Mouse (Mus musculus) CH12.LX (cell line): ENCODE results near the gene Apoc2. TPM values are rescaled to one million over a fixed set of nuclear protein-coding genes. Genes with fewer than 3 reads are reported as not detected.

Experiments
- DNase-seq: peaks from one replicate; pipeline ENCODE4 v3.0.0-alpha.2; 2013; ENCODE audit errors: extremely low read depth
- H3K27ac ChIP-seq: 2 replicates; pipeline ENCODE4 v1.5.1; 2012; ENCODE audit warnings: low read depth, mild to moderate bottlenecking, control low read depth, moderate library complexity; ENCODE audit not compliant: insufficient read depth
- H3K27me3 ChIP-seq: replicated peaks from 2 replicates; pipeline ENCODE3; 2012; ENCODE audit warnings: inconsistent platforms
- H3K36me3 ChIP-seq, 2 experiments: replicated peaks in 1 of 2; 2 replicates each; pipeline versions ENCODE3 to v1.6.1; 2012; ENCODE audit warnings: inconsistent platforms in 1 of 2, low read length in 1 of 2, mild to moderate bottlenecking in 1 of 2, mixed read lengths in 1 of 2, moderate library complexity in 1 of 2; ENCODE audit not compliant: control insufficient read depth in 1 of 2, insufficient read depth in 1 of 2
- H3K4me1 ChIP-seq, 2 experiments: 2 replicates each; pipeline ENCODE4 v1.6.1; 2012; ENCODE audit warnings: inconsistent platforms in 1 of 2, moderate library complexity in 1 of 2; ENCODE audit not compliant: insufficient read depth in 2 of 2, control insufficient read depth in 1 of 2
- H3K4me2 ChIP-seq: 2 replicates; pipeline ENCODE4 v1.6.1; 2012; ENCODE audit warnings: low read depth, mild to moderate bottlenecking, control low read depth; ENCODE audit not compliant: poor library complexity, insufficient read depth, severe bottlenecking
- H3K4me3 ChIP-seq, 3 experiments: fragments of 150-350 bp in 1 of 3; sonication (generic) in 1 of 3; replicated peaks in 1 of 3; 2 replicates each; pipeline versions ENCODE3 to v1.5.1; 2011 to 2012; ENCODE audit warnings: low read depth in 2 of 3, low read length in 2 of 3, mild to moderate bottlenecking in 2 of 3, moderate library complexity in 2 of 3, control low read depth in 1 of 3, improper control_type of control experiment in 1 of 3, inconsistent platforms in 1 of 3, mixed read lengths in 1 of 3; ENCODE audit not compliant: poor library complexity in 1 of 3
- H3K79me2 ChIP-seq: replicated peaks from 2 replicates; pipeline ENCODE4 v1.6.1; 2012; ENCODE audit warnings: mild to moderate bottlenecking, moderate library complexity; ENCODE audit not compliant: control insufficient read depth, poor library complexity, insufficient read depth, severe bottlenecking; ENCODE audit errors: extremely low read depth
- H3K9ac ChIP-seq: 2 replicates; pipeline ENCODE4 v1.6.1; 2012; ENCODE audit warnings: low read depth, mild to moderate bottlenecking, control low read depth, moderate library complexity; ENCODE audit not compliant: insufficient read depth
- H3K9me3 ChIP-seq: replicated peaks from 2 replicates; pipeline ENCODE3; 2012; ENCODE audit warnings: low read length, inconsistent platforms, mixed read lengths
- BHLHE40 ChIP-seq: IDR thresholded peaks from 2 replicates; pipeline ENCODE4 v1.6.1; 2011; ENCODE audit warnings: mild to moderate bottlenecking, low read depth, low read length, improper control_type of control experiment
- CHD1 ChIP-seq: IDR thresholded peaks from 2 replicates; pipeline ENCODE4 v1.6.1; 2012; ENCODE audit warnings: low read depth, low read length, improper control_type of control experiment, inconsistent platforms
- CHD2 ChIP-seq: IDR thresholded peaks from 2 replicates; pipeline ENCODE4 v1.6.1; 2011; ENCODE audit warnings: low read length, improper control_type of control experiment
- CTCF ChIP-seq, 2 experiments: IDR thresholded peaks in 1 of 2; conservative IDR thresholded peaks in 1 of 2; 2 replicates each; pipeline ENCODE4 v1.5.1; 2011 to 2012; ENCODE audit warnings: low read depth in 2 of 2, low read length in 2 of 2, improper control_type of control experiment in 1 of 2, inconsistent platforms in 1 of 2, mild to moderate bottlenecking in 1 of 2, moderate library complexity in 1 of 2
- E2F4 ChIP-seq: IDR thresholded peaks from 2 replicates; pipeline ENCODE4 v1.6.1; 2011; ENCODE audit warnings: low read depth, low read length, improper control_type of control experiment; ENCODE audit not compliant: insufficient replicate concordance
- ETS1 ChIP-seq: conservative IDR thresholded peaks from 2 replicates; pipeline ENCODE4 v1.6.1; 2012; ENCODE audit warnings: low read depth, mild to moderate bottlenecking, inconsistent platforms, low read length, improper control_type of control experiment, moderate library complexity
- GABPA ChIP-seq: IDR thresholded peaks from 2 replicates; pipeline ENCODE4 v1.6.1; 2012; ENCODE audit warnings: low read depth, low read length, improper control_type of control experiment, inconsistent platforms; ENCODE audit not compliant: insufficient replicate concordance
- IRF4 ChIP-seq: IDR thresholded peaks from 2 replicates; pipeline ENCODE4 v1.6.1; 2014; ENCODE audit warnings: low read depth, mild to moderate bottlenecking, inconsistent platforms, low read length, improper control_type of control experiment
- JUN ChIP-seq: IDR thresholded peaks from 2 replicates; pipeline ENCODE4 v1.6.1; 2011; ENCODE audit warnings: low read depth, mild to moderate bottlenecking, low read length, improper control_type of control experiment, moderate library complexity; ENCODE audit not compliant: insufficient read depth
- KAT2A ChIP-seq: IDR thresholded peaks from 2 replicates; pipeline ENCODE4 v1.6.1; 2012; ENCODE audit warnings: low read length, improper control_type of control experiment, inconsistent platforms; ENCODE audit not compliant: insufficient replicate concordance
- MAFK ChIP-seq: IDR thresholded peaks from 2 replicates; pipeline ENCODE4 v1.6.1; 2011; ENCODE audit warnings: low read length, improper control_type of control experiment; ENCODE audit not compliant: insufficient replicate concordance
- MAX ChIP-seq: IDR thresholded peaks from 2 replicates; pipeline ENCODE4 v1.6.1; 2011; ENCODE audit warnings: low read length, improper control_type of control experiment
- NELFE ChIP-seq: IDR thresholded peaks from 2 replicates; pipeline ENCODE4 v1.6.1; 2011; ENCODE audit warnings: low read depth, low read length, improper control_type of control experiment
- RCOR1 ChIP-seq: conservative IDR thresholded peaks from 2 replicates; pipeline ENCODE4 v1.6.1; 2012; ENCODE audit warnings: low read depth, mild to moderate bottlenecking, inconsistent platforms, low read length, improper control_type of control experiment
- SMC3 ChIP-seq: IDR thresholded peaks from 2 replicates; pipeline ENCODE4 v1.6.1; 2011; ENCODE audit warnings: low read depth, low read length, improper control_type of control experiment
- TCF12 ChIP-seq: IDR thresholded peaks from 2 replicates; pipeline ENCODE4 v1.6.1; 2014; ENCODE audit warnings: low read depth, mild to moderate bottlenecking, inconsistent platforms, low read length, improper control_type of control experiment
- UBTF ChIP-seq: IDR thresholded peaks from 2 replicates; pipeline ENCODE4 v1.6.1; 2012; ENCODE audit warnings: low read depth, mild to moderate bottlenecking, inconsistent platforms, low read length, improper control_type of control experiment, moderate library complexity
- USF2 ChIP-seq: conservative IDR thresholded peaks from 2 replicates; pipeline ENCODE4 v1.6.1; 2011; ENCODE audit warnings: low read depth, low read length, improper control_type of control experiment
- ZMIZ1 ChIP-seq: IDR thresholded peaks from 2 replicates; pipeline ENCODE4 v1.6.1; 2012; ENCODE audit warnings: low read depth, mild to moderate bottlenecking, inconsistent platforms, low read length, improper control_type of control experiment
- dilution Hi-C: fragments of 300-500 bp; cut with MboI; formaldehyde crosslinking; loops from 2 replicates; pipeline ENCODE4 v1.14.3; 2020; ENCODE audit warnings: low sequenced_read_pairs; ENCODE audit not compliant: extremely low pct_unique_long_range_greater_than_20kb, extremely low pct_ligation_motif_present
- in situ Hi-C: fragments of 300-500 bp; cut with MboI; formaldehyde crosslinking; loops from 3 replicates; pipeline ENCODE4 v1.14.3; 2019; ENCODE audit warnings: low sequenced_read_pairs, low pct_ligation_motif_present, low pct_unique_long_range_greater_than_20kb, mixed read lengths
- polyA plus RNA-seq: library from polyadenylated mRNA; unstranded; fragments of >175 nt; gene quantifications from 2 replicates; pipeline ENCODE4 v1.2.1, GENCODE M21; 2012; ENCODE audit warnings: low read depth; ENCODE audit not compliant: insufficient read length
- total RNA-seq, 2 experiments: library from RNA; depleted of rRNA; stranded (reverse); fragments of 300-350 nt in 1 of 2; fragments of >200 nt in 1 of 2; gene quantifications; 2 replicates each; pipeline ENCODE4 v1.2.3; 2012 to 2014

Apoc2 gene
- total and polyA plus RNA-seq, 3 experiments, result not detected

- Histone ChIP-seq H3K9ac (no peak overlapping the region), H3K4me1 (peaks cover 16 to 47% of the 10 kb centered on the region in 2 experiments), H3K79me2 (no peaks in the 10 kb centered on the region), H3K27me3 (no peaks in the 10 kb centered on the region), H3K4me3 (no peak overlapping the region), H3K9me3 (no peaks in the 10 kb centered on the region), H3K36me3 (peaks cover 76 to 83% of the 10 kb centered on the region in 2 experiments), H3K27ac (no peak overlapping the region)
- dilution Hi-C loops (no loop called here), in situ Hi-C loops (no loop called here)
- no peak for DNase-seq
- no peak for TF ChIP-seq GABPA
- no peak for TF ChIP-seq TCF12
- no peak for TF ChIP-seq BHLHE40
- no peak for TF ChIP-seq MAFK
- TF ChIP-seq ETS1, result no peak
- TF ChIP-seq NELFE, result no peak
- TF ChIP-seq, all 38 proteins: peak for 0
- no peak overlapping the region for H3K4me2 ChIP-seq
These were observed 43.1 kb downstream of the Apoc2 start for GRCm38 (mm10) chr7:19634591-19634990.

- Histone ChIP-seq H3K79me2 (no peaks in the 10 kb centered on the region), H3K27ac (no peak overlapping the region), H3K4me3 (no peak overlapping the region), H3K4me2 (no peak overlapping the region), H3K9me3 (no peaks in the 10 kb centered on the region), H3K9ac (no peak overlapping the region), H3K27me3 (no peaks in the 10 kb centered on the region), H3K36me3 (peaks cover 68 to 76% of the 10 kb centered on the region in 2 experiments), H3K4me1 (peaks cover 16 to 46% of the 10 kb centered on the region in 2 experiments)
- in situ Hi-C loops, result no loop called here
- DNase-seq, result no peak
- dilution Hi-C loops, result no loop called here
- TF ChIP-seq JUN (no peak), TCF12 (no peak), KAT2A (no peak), MAFK (no peak), GABPA (no peak), UBTF (no peak), IRF4 (no peak), ZMIZ1 (no peak), SMC3 (no peak), RCOR1 (no peak), E2F4 (no peak), ETS1 (no peak), USF2 (no peak), CTCF (conservative IDR thresholded peaks at IDR 0.05 in 1 of 2, IDR thresholded peaks at IDR 0.05 in 1 of 2; ENCODE audit: low read depth in 2 of 2, low read length in 2 of 2) (no peak), CHD2 (no peak), CHD1 (no peak), MAX (no peak)
These were observed 43.9 kb downstream of the Apoc2 start for GRCm38 (mm10) chr7:19633855-19634254.
